Mouse (Mus musculus) neural tube, embryonic 15.5 days (tissue): ENCODE results near the gene Ces2e. TPM values are rescaled to one million over a fixed set of nuclear protein-coding genes. Genes with fewer than 3 reads are reported as not detected.

Source experiments
- ATAC-seq: fragments of 200-750 bp; cut with Nextera tagmentation; 2 replicates; pipeline ENCODE4 v1.8.0; 2017; ENCODE audit warnings: mild to moderate bottlenecking, moderate TSS enrichment, moderate library complexity; ENCODE audit not compliant: low FRiP score
- H3K27ac ChIP-seq: fragments of 300-500 bp; sonication (generic); replicated peaks from 2 replicates; pipeline ENCODE4 v1.5.1; 2015; ENCODE audit warnings: mild to moderate bottlenecking, inconsistent platforms
- H3K27me3 ChIP-seq: fragments of 300-500 bp; sonication (generic); replicated peaks from 2 replicates; pipeline ENCODE4 v1.6.1; 2015; ENCODE audit warnings: inconsistent platforms
- H3K36me3 ChIP-seq: fragments of 300-500 bp; sonication (generic); 2 replicates; pipeline ENCODE4 v1.6.1; 2015; ENCODE audit warnings: inconsistent platforms
- H3K4me1 ChIP-seq: fragments of 300-500 bp; sonication (generic); 2 replicates; pipeline ENCODE4 v1.6.1; 2015; ENCODE audit warnings: inconsistent platforms
- H3K4me2 ChIP-seq: fragments of 300-500 bp; sonication (generic); 2 replicates; pipeline ENCODE4 v1.6.1; 2015; ENCODE audit warnings: inconsistent platforms, mild to moderate bottlenecking, moderate library complexity
- H3K4me3 ChIP-seq: fragments of 300-500 bp; sonication (generic); replicated peaks from 2 replicates; pipeline ENCODE4 v1.5.1; 2015; ENCODE audit warnings: mild to moderate bottlenecking, inconsistent platforms
- H3K9ac ChIP-seq: fragments of 300-500 bp; sonication (generic); replicated peaks from 2 replicates; pipeline ENCODE4 v1.6.1; 2015; ENCODE audit warnings: mild to moderate bottlenecking, inconsistent platforms
- H3K9me3 ChIP-seq: fragments of 300-500 bp; sonication (generic); replicated peaks from 2 replicates; pipeline ENCODE4 v1.6.1; 2016; ENCODE audit warnings: inconsistent platforms
- WGBS: fragments of 180-500 bp; shearing (Covaris S2); methylation state at CpG from one replicate; pipeline ENCODE4 v1.1.7; 2015; ENCODE audit warnings: mixed read lengths; 5-methylcytosine and 5-hydroxymethylcytosine counted together
- polyA plus RNA-seq: library from polyadenylated mRNA; unstranded; fragments of >200 nt; fragmentation: Nextera tagmentation; extraction: Ambion mirVana; gene quantifications from 2 replicates; pipeline ENCODE4 v1.2.1, GENCODE M21; 2015

Gene Ces2e
- polyA plus RNA-seq, 1 experiment from 2014 or later: not detected

DNA sequence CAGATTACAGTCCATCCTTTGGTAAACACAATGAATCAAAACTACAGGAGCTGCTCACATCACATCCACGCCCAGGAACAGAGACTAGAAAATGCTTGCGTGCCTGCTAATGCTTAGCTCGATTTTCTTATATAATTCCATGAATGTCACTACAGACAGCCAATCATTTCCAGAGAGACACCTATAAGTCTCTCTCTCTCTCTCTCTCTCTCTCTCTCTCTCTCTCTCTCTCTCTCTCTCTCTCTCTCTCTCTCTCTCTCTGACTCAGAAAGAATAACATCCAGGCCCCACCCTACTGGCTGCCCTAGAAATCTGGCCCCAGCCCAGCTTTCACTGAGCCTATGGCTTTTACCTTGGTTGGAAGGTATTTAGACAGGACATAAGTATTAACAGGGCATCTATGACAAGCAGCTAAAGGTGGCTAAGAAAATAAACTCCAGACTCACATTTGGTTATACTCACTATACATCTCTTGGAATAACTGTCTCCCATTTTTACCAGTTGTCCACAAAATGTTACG, 37.4 kb downstream of the Ces2e start:
- Histone ChIP-seq H3K9ac (no peak overlapping the region), H3K4me1 (no peaks in the 10 kb centered on the region), H3K9me3 (no peaks in the 10 kb centered on the region), H3K36me3 (no peaks in the 10 kb centered on the region), H3K27me3 (no peaks in the 10 kb centered on the region), H3K27ac (no peak overlapping the region), H3K4me3 (no peak overlapping the region), H3K4me2 (no peak overlapping the region)
- no peak for ATAC-seq
- 94% methylated on average over 4 of the region's 4 CpGs for WGBS

DNA sequence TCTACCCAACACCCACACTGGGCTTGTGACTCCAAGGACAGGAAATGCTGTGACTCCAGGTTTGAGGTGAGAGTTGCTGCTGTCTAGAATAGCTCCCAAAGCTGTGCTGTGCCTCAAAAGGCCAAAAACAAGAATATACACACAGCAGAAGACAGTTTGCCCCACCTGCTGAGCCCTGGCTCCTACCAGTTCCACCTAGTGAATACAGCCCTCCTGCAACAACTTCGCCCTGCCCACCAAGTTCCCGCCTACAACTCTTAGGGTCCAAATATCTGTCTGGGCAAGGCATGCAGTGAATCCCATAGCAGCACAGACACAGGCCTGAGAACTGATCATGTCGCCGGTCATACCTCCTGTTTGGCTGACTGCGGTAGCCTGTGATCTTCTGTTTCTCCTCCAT, 58.1 kb downstream of the Ces2e start:
- Histone ChIP-seq H3K4me3 (no peak overlapping the region), H3K9me3 (no peaks in the 10 kb centered on the region), H3K9ac (no peak overlapping the region), H3K36me3 (no peaks in the 10 kb centered on the region), H3K4me1 (no peaks in the 10 kb centered on the region), H3K27ac (no peak overlapping the region), H3K4me2 (no peak overlapping the region), H3K27me3 (no peaks in the 10 kb centered on the region)
- no peak for ATAC-seq
- WGBS: 95% methylated on average over 5 of the region's 5 CpGs

Other genes starting within 250 kb of the Ces2e start
- gene Ces2a, start 192.3 kb upstream of the Ces2e start, polyA plus RNA-seq: 0.17 TPM in 1 of 2 replicates, not detected in the other
- gene Ces2b, start 94.7 kb upstream of the Ces2e start, polyA plus RNA-seq: 0.15 and 0.40 TPM in 2 replicates
- not detected in 2 replicates for gene Ces2c, start 79.2 kb upstream of the Ces2e start, polyA plus RNA-seq
- 0.13 TPM in 1 of 2 replicates, not detected in the other for gene Ces2f, start 21.1 kb downstream of the Ces2e start, polyA plus RNA-seq
- 0.12 and 0.40 TPM in 2 replicates for gene Ces2g, start 35.5 kb downstream of the Ces2e start, polyA plus RNA-seq
- not detected in 2 replicates for gene Ces2h, start 74.6 kb downstream of the Ces2e start, polyA plus RNA-seq
- gene Ces3a, start 122.3 kb downstream of the Ces2e start, polyA plus RNA-seq: not detected in 2 replicates
- not detected in 2 replicates for gene Ces3b, start 157.5 kb downstream of the Ces2e start, polyA plus RNA-seq
- gene Ces4a, start 205.5 kb downstream of the Ces2e start, polyA plus RNA-seq: 0.18 TPM in 1 of 2 replicates, not detected in the other
- 34.0 and 38.6 TPM in 2 replicates for gene Cbfb, start 244.4 kb downstream of the Ces2e start, polyA plus RNA-seq